Mouse (Mus musculus) G1E-ER4 (cell line): ENCODE measurements around the gene Ccsap. TPM values are rescaled to one million over a fixed set of nuclear protein-coding genes. Genes with fewer than 3 reads are reported as not detected.

Source experiments
- GATA1 ChIP-seq: IDR thresholded peaks from one replicate; pipeline ENCODE4 v1.8.0; 2012; ENCODE audit warnings: low read length, inconsistent platforms
- polyA plus RNA-seq: library from polyadenylated mRNA; stranded (reverse); fragments of >175 nt; gene quantifications from 2 replicates; pipeline ENCODE4 v1.2.3, GENCODE M21; 2012

Gene Ccsap
- polyA plus RNA-seq, 1 experiment: 13.1 TPM

DNA sequence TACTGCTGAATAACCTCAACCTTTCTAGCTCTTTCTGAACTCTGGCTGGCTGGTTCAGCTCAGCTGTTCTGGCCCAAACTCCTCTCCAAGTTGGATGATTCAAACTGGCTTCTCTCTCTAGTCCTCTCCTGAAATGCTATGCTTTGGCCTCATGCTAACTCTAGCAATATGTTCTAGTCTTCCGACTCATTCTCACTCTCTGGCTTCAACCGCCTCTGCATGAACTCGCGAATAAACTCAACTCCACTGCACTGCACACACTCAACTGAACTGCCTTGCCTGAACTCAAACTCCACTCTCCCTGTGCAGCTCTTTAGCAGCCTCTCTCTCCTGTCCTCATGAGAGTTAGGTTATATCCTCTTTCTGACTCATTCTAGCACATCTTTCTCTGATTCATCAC lies 27.2 kb upstream of the Ccsap start:
- TF ChIP-seq GATA1: no peak

DNA sequence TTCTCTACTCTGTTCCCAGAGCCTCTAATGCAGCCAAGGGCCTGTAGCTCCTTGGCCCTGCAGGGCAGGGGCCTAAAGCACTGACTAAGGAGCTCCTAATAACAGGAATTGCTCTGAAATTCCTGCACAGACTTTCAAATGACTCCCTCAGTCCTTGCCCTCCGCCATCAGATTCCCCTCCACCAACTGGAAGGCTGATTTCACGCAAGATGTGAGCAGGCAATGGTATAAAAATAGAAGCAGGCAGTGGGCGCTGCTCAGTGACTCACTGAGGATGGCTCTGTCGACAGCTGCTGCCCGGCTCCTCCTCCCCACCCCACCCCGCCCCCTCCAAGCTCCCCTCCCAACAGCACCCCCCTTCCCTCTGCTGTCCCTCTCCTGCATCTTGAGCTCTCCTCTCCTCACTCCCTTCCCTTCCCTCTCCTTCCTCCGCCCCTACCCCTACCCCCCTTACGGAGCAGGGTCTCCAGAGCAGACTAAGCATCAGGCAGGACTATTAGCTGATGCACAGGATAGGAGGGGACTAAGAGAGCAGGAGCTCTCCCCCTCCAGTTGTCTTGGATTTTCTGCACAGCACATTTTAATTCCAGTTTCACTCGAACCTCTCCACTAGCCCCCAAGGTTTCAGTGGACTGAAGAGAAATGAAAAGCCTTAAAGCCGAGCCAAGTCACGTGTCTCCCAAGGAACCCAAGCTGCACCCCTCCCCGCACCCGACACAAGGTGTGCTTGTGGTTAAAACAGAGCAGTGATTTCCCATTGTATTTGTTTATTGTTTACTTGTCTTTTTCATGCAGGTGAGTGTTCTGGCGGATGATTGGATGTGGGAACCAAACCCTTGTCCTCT lies 24.9 kb upstream of the Ccsap start:
- TF ChIP-seq GATA1: no peak

DNA sequence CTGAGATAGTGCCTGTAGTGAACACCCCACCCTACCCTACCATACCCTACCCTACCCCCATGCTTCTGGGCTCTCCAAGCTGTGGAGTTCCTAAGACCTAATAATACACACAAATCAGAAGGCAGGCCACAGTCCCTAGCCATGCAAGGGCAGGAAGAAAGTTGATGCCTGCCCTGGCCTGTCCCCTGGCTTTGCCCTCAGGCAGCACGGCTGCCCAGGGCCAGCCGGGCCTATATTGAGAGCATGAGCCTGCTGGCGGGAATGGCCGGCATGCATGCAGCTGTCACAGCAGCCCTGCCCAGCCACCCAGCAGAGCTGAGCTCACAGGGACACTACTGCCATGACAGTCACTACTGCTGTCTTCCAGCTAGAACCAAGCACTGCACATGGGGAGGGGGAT lies 23.1 kb upstream of the Ccsap start:
- no peak for TF ChIP-seq GATA1

DNA sequence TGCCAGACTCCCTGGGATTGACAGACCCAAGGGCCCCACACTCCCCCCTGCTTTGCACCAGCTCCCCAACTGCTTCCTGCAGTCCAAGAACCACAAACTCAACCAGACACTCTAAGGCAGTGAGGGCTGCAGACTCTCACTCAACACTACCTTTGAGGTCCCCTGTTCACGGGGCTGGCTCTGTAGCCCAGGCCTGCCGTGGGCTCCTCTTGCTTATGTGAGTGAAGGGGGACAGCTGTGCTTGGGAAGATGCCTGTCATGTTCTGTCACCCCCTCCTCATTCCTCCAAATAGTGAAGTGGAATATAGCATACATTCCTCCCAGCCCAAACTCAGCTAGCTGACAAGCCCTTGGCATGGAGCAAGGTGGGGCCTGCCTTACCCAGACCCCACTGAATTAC lies 22.4 kb upstream of the Ccsap start:
- TF ChIP-seq GATA1: no peak

DNA sequence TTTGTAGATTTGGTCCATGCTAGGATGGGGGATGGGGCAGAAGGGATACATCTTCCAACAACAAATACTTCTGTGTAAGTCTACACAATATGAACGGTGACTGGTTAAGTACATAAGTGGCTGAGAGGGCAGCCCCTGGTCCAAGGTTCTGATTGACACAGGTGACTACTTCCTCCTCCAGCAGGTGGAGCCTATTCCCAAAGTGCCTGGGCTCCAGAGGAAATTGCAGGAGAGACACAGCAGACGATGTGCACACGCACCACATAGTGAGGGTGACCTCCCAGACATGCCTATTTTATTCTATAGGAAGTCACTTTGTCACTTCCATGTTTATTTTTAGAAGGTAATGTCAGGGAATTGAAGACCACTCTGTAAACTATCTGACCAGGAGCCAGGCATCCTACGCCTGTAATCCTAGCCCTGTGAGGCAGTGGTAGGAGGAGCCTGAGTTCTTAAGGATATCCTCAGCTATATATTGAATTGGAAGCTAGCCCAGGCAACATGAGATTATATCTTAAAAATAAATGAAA lies 20.9 kb upstream of the Ccsap start:
- no peak for TF ChIP-seq GATA1

DNA sequence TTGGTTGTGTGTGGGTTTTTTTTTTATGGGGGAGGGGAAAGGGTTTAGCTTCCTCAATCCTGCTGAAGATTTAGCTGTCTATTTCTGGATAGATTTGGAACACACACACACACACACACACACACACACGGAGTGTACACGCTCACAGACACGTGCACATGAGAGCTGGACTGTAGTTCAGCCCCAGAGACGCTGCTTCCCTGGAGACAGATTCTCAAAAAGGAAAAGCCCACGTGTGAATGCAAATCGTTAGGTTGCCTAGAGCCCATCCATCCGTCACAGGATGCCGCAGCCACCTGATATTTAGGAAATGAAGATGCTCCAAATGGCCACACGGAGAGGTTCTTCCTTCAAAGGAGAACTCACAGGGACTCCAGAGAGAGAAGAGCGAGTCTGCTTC lies 20.3 kb upstream of the Ccsap start:
- TF ChIP-seq GATA1: no peak

DNA sequence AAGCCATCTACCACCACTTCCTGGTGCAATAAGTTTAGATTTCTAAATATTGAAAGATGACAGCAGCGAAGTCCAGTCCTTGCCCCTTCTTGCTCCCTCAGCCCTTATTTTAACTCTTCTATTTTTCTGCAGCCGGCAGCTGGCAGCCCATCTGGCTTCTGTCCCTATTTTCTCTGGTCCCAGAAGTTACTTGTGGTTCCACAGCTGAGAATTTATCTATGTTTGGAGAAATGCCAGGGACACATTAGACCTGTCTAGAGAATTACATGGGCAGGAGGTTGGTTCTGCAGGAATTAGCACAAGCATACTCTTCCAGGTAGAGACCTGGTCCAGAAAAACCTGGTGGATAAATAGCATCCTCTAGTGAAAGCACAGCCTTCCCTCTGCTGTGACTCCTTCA lies 17.9 kb upstream of the Ccsap start:
- no peak for TF ChIP-seq GATA1

DNA sequence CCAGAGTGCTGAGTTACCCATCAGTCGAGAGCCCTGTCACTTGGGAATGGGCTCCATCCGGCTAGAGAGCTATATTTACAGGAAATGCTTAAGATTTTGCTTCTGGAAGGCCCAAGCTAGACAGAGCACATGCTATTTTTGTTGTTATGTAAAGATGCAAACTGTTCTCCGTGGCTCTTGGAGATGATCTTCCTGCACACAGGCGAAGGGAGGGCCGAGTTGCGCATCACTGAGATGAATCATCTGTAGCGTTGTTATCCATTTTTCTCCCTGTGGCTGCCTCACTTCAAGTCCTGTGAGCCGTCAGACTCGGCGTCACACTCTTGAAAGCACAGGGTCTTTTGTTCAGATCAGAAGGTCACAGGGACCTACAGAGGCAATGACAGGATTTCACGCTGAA lies 14.3 kb upstream of the Ccsap start:
- no peak for TF ChIP-seq GATA1

DNA sequence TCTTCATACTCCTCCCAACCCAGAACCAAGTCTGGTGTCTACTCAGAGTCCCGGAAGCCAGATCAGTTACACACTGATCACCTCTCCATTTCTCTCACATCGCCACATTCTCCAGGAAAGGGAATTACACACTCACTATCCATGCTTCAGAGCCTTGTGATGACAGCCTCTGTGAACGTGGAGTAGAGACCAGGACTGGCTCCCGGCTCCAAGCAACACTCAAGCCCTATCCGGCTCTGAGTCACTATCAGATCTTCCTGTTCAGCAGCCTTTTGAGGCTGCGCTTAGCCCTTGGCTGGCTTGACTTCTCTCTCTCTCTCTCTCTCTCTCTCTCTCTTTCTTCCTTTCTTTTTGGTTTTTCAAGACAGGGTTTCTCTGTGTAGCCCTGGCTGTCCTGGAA lies 13.4 kb upstream of the Ccsap start:
- TF ChIP-seq GATA1: no peak

DNA sequence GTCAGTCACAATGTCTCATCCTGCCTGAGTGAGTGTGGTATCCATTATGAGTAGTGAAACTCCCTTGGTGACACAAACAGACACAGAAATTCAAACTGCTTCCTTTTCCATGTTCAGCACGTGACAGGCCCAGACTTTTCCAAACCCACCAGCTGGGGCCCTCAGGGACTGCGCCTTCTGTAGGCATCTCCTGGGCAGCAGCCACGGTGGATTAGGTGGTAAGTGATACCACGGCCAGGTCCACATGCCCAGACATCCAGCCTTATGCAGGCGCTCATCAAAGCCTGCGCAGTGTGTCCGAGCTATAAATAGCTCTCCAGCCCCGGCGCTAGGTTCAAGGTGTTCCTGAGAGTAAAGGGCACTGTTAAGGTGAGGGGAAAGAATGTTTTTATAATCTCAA lies 12.0 kb upstream of the Ccsap start:
- no peak for TF ChIP-seq GATA1

DNA sequence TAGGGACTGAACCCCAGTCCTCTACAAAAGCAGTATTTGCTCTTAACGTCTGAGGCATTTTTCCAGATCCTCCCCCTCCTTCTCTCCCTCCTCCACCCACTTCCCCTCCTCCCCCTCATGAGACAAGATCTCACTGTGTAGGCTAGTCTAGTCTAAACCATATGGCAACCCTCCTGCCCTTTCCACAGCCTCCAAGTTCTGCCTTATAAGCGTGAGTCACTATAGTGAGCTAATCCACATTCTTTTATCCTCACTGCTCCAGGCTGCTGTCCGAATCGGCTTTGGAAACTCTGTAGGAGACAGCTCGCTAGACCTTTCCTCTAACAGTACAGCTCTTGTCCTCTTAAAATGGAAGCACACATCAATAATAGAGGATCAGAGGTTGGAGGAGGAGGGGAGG lies 7.0 kb upstream of the Ccsap start:
- no peak for TF ChIP-seq GATA1

DNA sequence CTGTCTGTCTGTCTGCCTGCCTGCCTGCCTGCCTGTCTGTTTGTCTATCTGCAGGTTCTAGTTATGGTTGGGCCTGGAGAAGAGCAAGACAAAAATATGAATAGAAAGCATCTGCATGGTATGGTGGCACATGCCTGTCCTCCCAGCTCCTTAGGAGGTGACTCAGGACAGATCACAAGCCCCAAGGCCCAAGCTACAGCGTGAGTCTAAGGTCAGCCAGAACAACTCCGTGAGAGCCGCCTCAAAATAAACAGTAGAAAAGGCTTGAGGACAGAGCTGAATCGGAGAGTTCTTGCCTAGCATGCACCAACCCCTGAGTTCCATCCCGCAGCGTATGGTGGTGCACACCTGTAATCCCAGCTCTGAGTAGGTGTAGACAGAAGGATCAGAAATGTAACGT lies 5.8 kb upstream of the Ccsap start:
- TF ChIP-seq GATA1: no peak

DNA sequence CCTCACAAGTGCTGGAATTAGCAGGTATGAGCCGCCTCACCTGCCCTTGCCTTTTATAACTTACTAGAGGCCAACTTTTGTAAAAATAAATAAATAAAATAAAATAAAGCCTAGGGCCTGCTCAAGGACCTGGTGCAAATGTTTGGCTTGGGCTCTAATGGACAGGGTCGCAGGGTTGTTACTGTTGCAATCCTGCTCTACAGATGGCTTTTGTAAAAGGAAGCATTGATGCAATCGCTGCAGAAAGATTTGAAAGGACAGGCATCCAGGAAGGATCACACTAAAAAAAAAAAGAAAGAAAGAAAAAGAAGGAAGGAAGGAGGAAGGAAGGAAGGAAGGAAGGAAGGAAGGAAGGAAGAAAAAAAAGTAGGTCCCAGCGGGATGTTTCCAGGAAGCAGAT lies 377 bp upstream of the Ccsap start:
- no peak for TF ChIP-seq GATA1

DNA sequence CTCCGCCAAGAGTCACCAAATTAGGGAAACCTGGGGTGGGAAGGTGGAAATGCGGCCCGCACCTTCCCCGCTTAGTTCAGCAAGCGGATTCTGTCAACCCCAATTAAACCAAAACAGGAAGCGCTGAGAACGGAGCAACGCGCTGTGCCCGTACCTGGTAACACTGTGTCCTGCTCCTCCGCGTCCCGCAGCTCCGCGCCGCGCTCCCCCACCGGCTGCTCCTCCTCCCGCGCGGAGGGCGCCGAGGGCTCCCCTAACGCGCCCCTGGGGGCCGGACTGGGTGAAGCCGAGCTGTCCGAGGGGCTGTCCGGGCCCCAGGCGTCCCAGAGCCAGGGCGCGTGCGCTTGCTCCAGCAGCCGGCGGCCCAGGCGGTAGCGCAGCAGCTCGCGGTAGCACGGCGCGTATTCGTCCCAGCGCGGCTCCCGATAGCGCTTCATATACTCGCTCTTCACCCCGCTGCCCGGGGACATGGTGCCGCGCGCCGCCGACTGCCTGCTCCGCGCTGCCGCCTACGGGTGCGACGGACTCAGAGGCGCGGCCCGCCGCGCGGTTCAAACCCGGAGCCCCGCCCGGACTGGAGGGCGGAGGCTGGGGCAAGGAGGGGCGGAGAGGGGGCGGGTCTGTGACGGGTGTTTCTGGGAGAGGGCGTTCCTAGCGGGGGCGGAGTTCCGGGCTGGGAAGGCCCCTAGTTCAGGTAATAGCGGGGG lies 915 bp downstream of the Ccsap start:
- no peak for TF ChIP-seq GATA1

DNA sequence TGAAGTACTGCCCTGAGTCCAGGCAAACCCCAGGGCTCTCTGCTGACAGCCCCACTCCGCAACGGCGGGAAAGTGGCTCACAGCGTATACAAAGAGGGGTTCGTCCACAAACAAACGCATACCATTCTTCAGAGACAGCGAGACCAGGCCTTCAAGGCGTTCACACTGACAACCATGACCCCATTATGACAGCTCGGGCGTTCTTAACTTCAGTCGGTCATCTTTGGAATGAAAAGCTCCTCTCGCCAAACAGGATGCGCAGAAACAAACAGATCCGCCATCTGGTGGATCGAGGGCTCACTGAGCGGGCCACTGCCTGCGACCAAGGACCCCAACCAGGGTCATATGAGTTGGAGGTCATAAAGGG lies 1.5 kb downstream of the Ccsap start:
- no peak for TF ChIP-seq GATA1

DNA sequence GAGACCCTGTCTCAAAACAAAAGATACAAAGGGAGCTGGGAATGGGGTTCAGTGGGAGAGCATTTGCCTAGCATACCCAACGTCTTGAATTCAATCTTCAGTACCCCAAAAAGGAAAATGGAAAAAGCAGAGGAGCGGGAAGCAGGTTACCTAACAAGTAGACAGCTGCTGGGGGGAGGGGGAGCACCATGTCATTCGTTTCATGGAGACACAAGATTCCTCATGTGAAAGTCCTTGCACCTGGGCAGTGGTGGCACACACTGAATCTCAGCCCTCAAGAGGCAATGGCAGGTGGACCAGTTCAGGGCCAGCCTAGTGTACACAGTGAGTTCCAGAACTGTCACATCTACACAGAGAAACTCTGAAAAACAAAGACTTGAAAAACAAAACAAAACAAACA lies 2.6 kb downstream of the Ccsap start:
- TF ChIP-seq GATA1: no peak
